Mouse (Mus musculus) megakaryocyte progenitor cell, adult 5-6 weeks (primary cell): ENCODE data around the gene Krtap9-5. TPM values are rescaled to one million over a fixed set of nuclear protein-coding genes. Genes with fewer than 3 reads are reported as not detected.

ENCODE experiments used
- ATAC-seq: replicated peaks from 2 replicates; pipeline ENCODE4 v1.8.0; 2016; ENCODE audit warnings: mild to moderate bottlenecking, moderate TSS enrichment, inconsistent platforms; ENCODE audit not compliant: poor library complexity
- total RNA-seq, 2 experiments: library from RNA; stranded (forward) in 1 of 2; stranded (reverse) in 1 of 2; fragments of 157-497, 149-512 nt in 1 of 2; fragments of 200-1000 nt in 1 of 2; gene quantifications; 2 replicates each; pipeline versions ENCODE4 v1.2.3 to v1.2.4; 2015 to 2017

Gene Krtap9-5
- total RNA-seq (2015) = not detected in 2 replicates
- total RNA-seq (2017) = not detected in 2 replicates

GRCm38 (mm10) chr11:99948175-99948574 is at the start of gene Krtap9-5:
Gene Krtap9-5, plus strand, starts transcription at chr11:99948475.
- ATAC-seq = no peak

- no peak for ATAC-seq
Measured at GRCm38 (mm10) chr11:99907620-99908019, 40.7 kb upstream of the Krtap9-5 start, which contains the start of gene Krtap31-1. Gene Krtap31-1, plus strand, starts transcription at chr11:99907920.

- no peak for ATAC-seq
Measured at GRCm38 (mm10) chr11:99914451-99914850, 33.8 kb upstream of the Krtap9-5 start, which contains the start of gene Gm11565. Gene Gm11565, plus strand, starts transcription at chr11:99914751.

GRCm38 (mm10) chr11:99935991-99936390 is 12.3 kb upstream of the Krtap9-5 start, which contains the start of gene Krtap31-2:
Gene Krtap31-2, plus strand, starts transcription at chr11:99936291.
- ATAC-seq = no peak

GRCm38 (mm10) chr11:99937751-99938264 is 10.5 kb upstream of the Krtap9-5 start:
- no peak for ATAC-seq

GRCm38 (mm10) chr11:99964213-99964612 is 15.9 kb downstream of the Krtap9-5 start:
- no peak for ATAC-seq

GRCm38 (mm10) chr11:99965961-99966360 is 17.7 kb downstream of the Krtap9-5 start:
- no peak for ATAC-seq

- ATAC-seq = no peak
Measured at GRCm38 (mm10) chr11:99978953-99979352, 30.7 kb downstream of the Krtap9-5 start, which contains the start of gene Krtap29-1. Gene Krtap29-1, minus strand, starts transcription at chr11:99979053.

- ATAC-seq = no peak
Measured at GRCm38 (mm10) chr11:99982731-99983130, 34.5 kb downstream of the Krtap9-5 start.

- ATAC-seq = no peak
Measured at GRCm38 (mm10) chr11:99983442-99983841, 35.2 kb downstream of the Krtap9-5 start.

- no peak for ATAC-seq
Measured at GRCm38 (mm10) chr11:99985291-99986092, 37.2 kb downstream of the Krtap9-5 start.

GRCm38 (mm10) chr11:99986180-99986647 is 37.9 kb downstream of the Krtap9-5 start, which contains the start of gene Krtap16-1:
Gene Krtap16-1, minus strand, starts transcription at chr11:99986597.
- ATAC-seq = no peak

- no peak for ATAC-seq
Measured at GRCm38 (mm10) chr11:99988530-99988929, 40.3 kb downstream of the Krtap9-5 start.

- no peak for ATAC-seq
Measured at GRCm38 (mm10) chr11:99989881-99990405, 41.7 kb downstream of the Krtap9-5 start.

GRCm38 (mm10) chr11:99990571-99990970 is 42.3 kb downstream of the Krtap9-5 start:
- ATAC-seq = no peak

- ATAC-seq = no peak
Measured at GRCm38 (mm10) chr11:99993620-99994383, 45.5 kb downstream of the Krtap9-5 start, which contains the start of gene Krtap17-1. Gene Krtap17-1, minus strand, starts transcription at chr11:99993994.

- no peak for ATAC-seq
Measured at GRCm38 (mm10) chr11:99994384-99994661, 46.0 kb downstream of the Krtap9-5 start.

GRCm38 (mm10) chr11:99999091-99999490 is 50.8 kb downstream of the Krtap9-5 start:
- ATAC-seq = no peak
